Mouse (Mus musculus): ENCODE data around the gene Eif4g3. TPM values are rescaled to one million over a fixed set of nuclear protein-coding genes. Genes with fewer than 3 reads are reported as not detected.

The Eif4g3 gene
- polyA plus RNA-seq, 1 experiment from 2014 or later, result 41.9 TPM

GRCm38 (mm10) chr4:138074896-138075584 is 82.2 kb downstream of the Eif4g3 start:
- 70% methylated on average over 6 of the region's 6 CpGs for WGBS
- H3K4me1 ChIP-seq, result peaks cover 4% of the 10 kb centered on the region; the same call in 1 of the 2 replicates
- no peak overlapping the region for H3K27ac ChIP-seq (replicated peaks)
- peaks cover 73% of the 10 kb centered on the region for H3K36me3 ChIP-seq (replicated peaks)
- H3K27me3 ChIP-seq (replicated peaks; ENCODE audit: low read depth, poor library complexity, severe bottlenecking), result no peaks in the 10 kb centered on the region
- no peak for DNase-seq (ENCODE audit: low spot score)
- no peak overlapping the region for H3K4me3 ChIP-seq
- no peaks in the 10 kb centered on the region for H3K9me3 ChIP-seq

- H3K9me3 ChIP-seq, result no peaks in the 10 kb centered on the region
- DNase-seq (ENCODE audit: low spot score), result no peak
- no peak overlapping the region for H3K27ac ChIP-seq (replicated peaks)
- H3K4me1 ChIP-seq, result peaks cover 4% of the 10 kb centered on the region; the same call in 1 of the 2 replicates
- no peaks in the 10 kb centered on the region for H3K27me3 ChIP-seq (replicated peaks; ENCODE audit: low read depth, poor library complexity, severe bottlenecking)
- H3K36me3 ChIP-seq (replicated peaks), result peaks cover 62% of the 10 kb centered on the region
- H3K4me3 ChIP-seq, result no peak overlapping the region
- WGBS, result 89% methylated on average over 3 of the region's 3 CpGs
These were observed 85.0 kb downstream of the Eif4g3 start for GRCm38 (mm10) chr4:138077663-138078295.

GRCm38 (mm10) chr4:138079234-138079633 is 86.4 kb downstream of the Eif4g3 start:
- H3K4me3 ChIP-seq, result no peak overlapping the region
- H3K27me3 ChIP-seq (replicated peaks; ENCODE audit: low read depth, poor library complexity, severe bottlenecking), result no peaks in the 10 kb centered on the region
- DNase-seq (ENCODE audit: low spot score), result no peak
- H3K36me3 ChIP-seq (replicated peaks), result peaks cover 74% of the 10 kb centered on the region
- no peak overlapping the region for H3K27ac ChIP-seq (replicated peaks)
- H3K4me1 ChIP-seq, result peaks cover 4% of the 10 kb centered on the region; the same call in 1 of the 2 replicates
- no peaks in the 10 kb centered on the region for H3K9me3 ChIP-seq
- WGBS, result 95% methylated on average over 5 of the region's 5 CpGs

GRCm38 (mm10) chr4:138082466-138082865 is 89.6 kb downstream of the Eif4g3 start:
- no peak overlapping the region for H3K27ac ChIP-seq (replicated peaks)
- 93% methylated on average over 8 of the region's 8 CpGs for WGBS
- H3K9me3 ChIP-seq, result no peaks in the 10 kb centered on the region
- H3K4me3 ChIP-seq, result no peak overlapping the region
- DNase-seq (ENCODE audit: low spot score), result no peak
- H3K27me3 ChIP-seq (replicated peaks; ENCODE audit: low read depth, poor library complexity, severe bottlenecking), result no peaks in the 10 kb centered on the region
- peaks cover 85% of the 10 kb centered on the region for H3K36me3 ChIP-seq (replicated peaks)
- no peaks in the 10 kb centered on the region for H3K4me1 ChIP-seq

GRCm38 (mm10) chr4:138084103-138084502 is 91.3 kb downstream of the Eif4g3 start:
- 95% methylated on average over 8 of the region's 8 CpGs for WGBS
- Histone ChIP-seq H3K27me3 (replicated peaks; ENCODE audit: low read depth, poor library complexity, severe bottlenecking) (no peaks in the 10 kb centered on the region), H3K4me1 (no peaks in the 10 kb centered on the region), H3K4me3 (no peak overlapping the region), H3K36me3 (replicated peaks) (peaks cover 83% of the 10 kb centered on the region), H3K27ac (replicated peaks) (no peak overlapping the region), H3K9me3 (no peaks in the 10 kb centered on the region)
- no peak for DNase-seq (ENCODE audit: low spot score)

- Histone ChIP-seq H3K4me1 (no peaks in the 10 kb centered on the region), H3K27ac (replicated peaks) (no peak overlapping the region), H3K9me3 (no peaks in the 10 kb centered on the region), H3K36me3 (replicated peaks) (peaks cover 85% of the 10 kb centered on the region), H3K4me3 (no peak overlapping the region), H3K27me3 (replicated peaks; ENCODE audit: low read depth, poor library complexity, severe bottlenecking) (no peaks in the 10 kb centered on the region)
- WGBS, result 87% methylated on average over 13 of the region's 13 CpGs
- no peak for DNase-seq (ENCODE audit: low spot score)
These were observed 92.2 kb downstream of the Eif4g3 start for GRCm38 (mm10) chr4:138084851-138085573.

- WGBS, result 94% methylated on average over 5 of the region's 5 CpGs
- no peak overlapping the region for H3K4me3 ChIP-seq
- no peaks in the 10 kb centered on the region for H3K27me3 ChIP-seq (replicated peaks; ENCODE audit: low read depth, poor library complexity, severe bottlenecking)
- H3K36me3 ChIP-seq (replicated peaks), result peaks cover 91% of the 10 kb centered on the region
- no peak for DNase-seq (ENCODE audit: low spot score)
- no peaks in the 10 kb centered on the region for H3K9me3 ChIP-seq
- H3K27ac ChIP-seq (replicated peaks), result no peak overlapping the region
- no peaks in the 10 kb centered on the region for H3K4me1 ChIP-seq
These were observed 94.1 kb downstream of the Eif4g3 start for GRCm38 (mm10) chr4:138086949-138087348.

- peaks cover 94% of the 10 kb centered on the region for H3K36me3 ChIP-seq (replicated peaks)
- DNase-seq (ENCODE audit: low spot score), result no peak
- no peak overlapping the region for H3K27ac ChIP-seq (replicated peaks)
- no peaks in the 10 kb centered on the region for H3K9me3 ChIP-seq
- 79% methylated on average over 2 of the region's 2 CpGs for WGBS
- no peaks in the 10 kb centered on the region for H3K27me3 ChIP-seq (replicated peaks; ENCODE audit: low read depth, poor library complexity, severe bottlenecking)
- H3K4me1 ChIP-seq, result no peaks in the 10 kb centered on the region
- no peak overlapping the region for H3K4me3 ChIP-seq
These were observed 96.7 kb downstream of the Eif4g3 start for GRCm38 (mm10) chr4:138089512-138089911.

- H3K27ac ChIP-seq (replicated peaks), result no peak overlapping the region
- no peaks in the 10 kb centered on the region for H3K9me3 ChIP-seq
- no peak overlapping the region for H3K4me3 ChIP-seq
- no peaks in the 10 kb centered on the region for H3K27me3 ChIP-seq (replicated peaks; ENCODE audit: low read depth, poor library complexity, severe bottlenecking)
- no peaks in the 10 kb centered on the region for H3K4me1 ChIP-seq
- WGBS, result 92% methylated on average over 7 of the region's 7 CpGs
- DNase-seq (ENCODE audit: low spot score), result no peak
- H3K36me3 ChIP-seq (replicated peaks), result peaks cover 93% of the 10 kb centered on the region
These were observed 98.9 kb downstream of the Eif4g3 start for GRCm38 (mm10) chr4:138091562-138092194.

GRCm38 (mm10) chr4:138100456-138100855 is 107.6 kb downstream of the Eif4g3 start:
- WGBS, result 88% methylated on average over 7 of the region's 7 CpGs
- Histone ChIP-seq H3K36me3 (replicated peaks) (peaks cover 99% of the 10 kb centered on the region), H3K4me1 (no peaks in the 10 kb centered on the region), H3K4me3 (no peak overlapping the region), H3K27me3 (replicated peaks; ENCODE audit: low read depth, poor library complexity, severe bottlenecking) (no peaks in the 10 kb centered on the region), H3K9me3 (no peaks in the 10 kb centered on the region), H3K27ac (replicated peaks) (no peak overlapping the region)
- DNase-seq (ENCODE audit: low spot score), result no peak

- WGBS, result 85% methylated on average over 10 of the region's 10 CpGs
- no peaks in the 10 kb centered on the region for H3K4me1 ChIP-seq
These were observed 109.0 kb downstream of the Eif4g3 start for GRCm38 (mm10) chr4:138101795-138102194.

GRCm38 (mm10) chr4:138102413-138102812 is 109.6 kb downstream of the Eif4g3 start:
- no peaks in the 10 kb centered on the region for H3K27me3 ChIP-seq (replicated peaks; ENCODE audit: low read depth, poor library complexity, severe bottlenecking)
- H3K4me1 ChIP-seq, result no peaks in the 10 kb centered on the region
- H3K27ac ChIP-seq (replicated peaks), result no peak overlapping the region
- H3K9me3 ChIP-seq, result no peaks in the 10 kb centered on the region
- no peak for DNase-seq (ENCODE audit: low spot score)
- H3K4me3 ChIP-seq, result no peak overlapping the region
- WGBS, result 95% methylated on average over 3 of the region's 3 CpGs
- peaks cover 100% of the 10 kb centered on the region for H3K36me3 ChIP-seq (replicated peaks)

More at GRCm38 (mm10) chr4:138101795-138102194, 109.0 kb downstream of the Eif4g3 start:
- no peak overlapping the region for H3K27ac ChIP-seq (replicated peaks)
- no peaks in the 10 kb centered on the region for H3K9me3 ChIP-seq
- H3K27me3 ChIP-seq (replicated peaks; ENCODE audit: low read depth, poor library complexity, severe bottlenecking), result no peaks in the 10 kb centered on the region
- peaks cover 100% of the 10 kb centered on the region for H3K36me3 ChIP-seq (replicated peaks)
- DNase-seq (ENCODE audit: low spot score), result no peak
- no peak overlapping the region for H3K4me3 ChIP-seq

Measured in embryonic facial prominence, embryonic 10.5 days (tissue).